Mouse (Mus musculus): ENCODE measurements around the gene Galk1.

DNA sequence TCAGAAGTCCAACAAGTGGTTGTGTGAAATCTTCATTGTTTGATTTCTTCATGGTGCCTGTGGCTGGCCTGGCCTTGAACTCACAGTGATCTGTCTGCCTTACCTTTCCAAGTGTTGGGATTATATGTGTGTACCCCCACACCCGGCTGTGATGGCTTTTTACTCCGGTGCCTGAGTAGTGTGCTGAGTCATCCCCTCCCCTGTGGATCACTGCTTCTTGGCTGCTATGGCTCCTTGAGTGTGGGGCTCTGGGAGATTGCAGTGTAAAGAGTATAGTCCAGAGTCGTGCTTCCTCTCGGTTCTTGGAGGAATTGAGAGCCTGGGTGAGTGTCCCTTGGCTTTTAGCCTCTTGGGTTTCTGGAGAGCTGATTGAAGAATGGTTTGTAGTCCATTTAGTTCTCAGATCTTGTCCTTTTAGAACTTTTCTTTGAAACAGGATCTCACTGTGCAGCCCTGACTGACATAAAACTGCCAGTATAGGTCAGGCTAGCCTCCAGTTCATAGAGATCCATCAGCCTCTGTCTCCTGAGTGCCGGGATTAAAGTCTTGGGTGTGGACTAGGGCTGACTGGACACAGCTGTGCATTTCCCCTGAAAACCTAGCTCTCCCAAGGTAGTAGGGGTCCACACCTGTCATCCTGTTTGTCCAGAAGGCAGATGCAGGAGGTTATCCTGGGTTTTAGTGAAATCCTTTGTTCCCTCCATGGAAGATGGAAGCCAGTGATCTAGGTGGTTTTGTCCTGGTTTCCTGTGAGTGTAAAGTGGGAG lies 30.0 kb upstream of the Galk1 start:
- no peak for TF ChIP-seq CTCF (conservative IDR thresholded peaks at IDR 0.05; ENCODE audit: low read length)
- TF ChIP-seq POU5F1 (IDR thresholded peaks at IDR 0.05; ENCODE audit: borderline replicate concordance, low read length) = no peak

Measured in E14TG2a.4 (cell line).